Mouse (Mus musculus) layer of hippocampus, adult 8-10 months (tissue): ENCODE measurements at regions not wholly inside any gene's neighbourhood (a gene's known extent, or its start where the extent isn't known, plus 50 kb on each side); places are given as distances from the start of the nearest gene placed in this dataset.

ENCODE experiments used
- DNase-seq, 2 experiments: peaks; one replicate each; pipeline ENCODE4 v3.0.0; 2022; ENCODE audit warnings: low spot score in 2 of 2

- DNase-seq = no peak
Measured at GRCm38 (mm10) chr1:35919840-35920734, 148.1 kb upstream of the Hs6st1 start.

- no peak for DNase-seq
Measured at GRCm38 (mm10) chr1:35924796-35925195, 143.4 kb upstream of the Hs6st1 start.

DNA sequence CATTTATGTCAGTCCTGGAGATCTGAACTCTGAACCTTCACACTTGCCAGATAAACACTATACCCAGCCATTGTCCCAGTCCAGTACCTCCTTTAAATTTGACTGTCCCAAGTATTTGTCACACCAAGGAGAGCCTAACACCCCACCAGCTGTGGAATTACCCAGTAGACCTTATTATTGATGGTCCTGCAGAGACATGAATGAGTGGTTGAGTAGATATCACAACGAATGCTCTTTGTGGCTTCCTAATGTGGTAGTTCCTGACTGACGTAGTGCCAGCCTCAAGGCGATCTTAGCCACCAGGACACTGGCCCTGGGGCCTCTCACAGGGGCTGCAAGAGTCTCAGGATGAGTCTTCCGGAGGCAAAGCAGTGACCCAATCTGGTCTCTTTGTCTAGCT lies 142.9 kb upstream of the Hs6st1 start:
- DNase-seq = no peak

GRCm38 (mm10) chr1:35926191-35927048 lies 141.8 kb upstream of the Hs6st1 start:
- no peak for DNase-seq

DNA sequence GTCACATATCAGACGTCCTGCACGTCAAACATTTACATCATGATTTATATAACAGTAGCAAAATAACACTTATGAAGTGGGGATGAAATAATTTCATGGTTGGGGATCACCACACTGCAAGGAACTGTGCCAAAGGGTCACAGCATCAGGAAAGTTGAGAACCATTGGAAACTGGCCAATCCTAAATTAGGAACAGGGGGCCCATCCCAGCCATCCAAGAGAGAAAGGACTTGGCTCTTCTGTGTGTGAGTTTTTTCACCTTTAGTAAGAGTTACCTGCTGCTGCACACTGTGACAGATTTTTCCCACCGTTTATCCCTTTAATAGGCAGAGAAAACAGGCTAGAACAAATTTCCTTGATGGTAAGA lies 141.2 kb upstream of the Hs6st1 start:
- no peak for DNase-seq

DNA sequence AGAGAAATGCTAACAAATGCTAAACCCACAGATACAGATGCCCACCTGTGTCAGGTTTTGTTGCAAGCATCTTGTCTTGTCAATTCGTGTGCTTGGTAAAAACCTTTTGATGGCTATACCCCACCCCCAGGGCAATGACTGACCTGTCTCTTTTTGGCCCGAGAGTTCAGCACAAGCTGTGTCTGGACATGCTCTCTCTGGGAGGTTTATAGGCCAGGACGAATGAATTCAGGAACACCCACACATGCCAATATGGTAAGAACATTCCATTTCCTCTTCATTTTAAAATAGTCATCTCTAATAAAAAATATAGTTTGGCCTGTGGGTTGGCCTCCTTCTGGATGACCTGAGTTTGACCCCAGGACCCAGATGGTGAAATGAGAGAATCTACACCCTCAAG lies 137.8 kb upstream of the Hs6st1 start:
- no peak for DNase-seq

DNA sequence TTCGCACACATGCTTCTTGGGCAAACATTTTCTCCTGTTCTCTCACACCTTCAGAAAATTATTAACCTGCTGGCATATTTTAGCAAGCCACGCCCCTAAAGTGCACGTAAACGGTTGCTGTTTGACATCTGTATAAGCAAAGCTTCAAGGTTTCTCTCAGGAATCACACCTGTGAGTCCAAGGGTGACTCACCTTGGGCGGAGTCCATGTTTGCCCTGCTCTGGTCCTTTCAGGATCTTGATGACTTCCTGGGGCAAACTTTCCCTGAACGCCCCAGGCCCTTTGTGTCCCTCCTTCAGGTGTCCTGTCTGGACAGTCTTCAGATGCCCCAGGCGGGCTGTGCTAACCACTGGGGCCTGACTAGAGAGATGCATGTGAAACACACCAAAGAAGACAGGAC lies 137.1 kb upstream of the Hs6st1 start:
- no peak for DNase-seq

DNA sequence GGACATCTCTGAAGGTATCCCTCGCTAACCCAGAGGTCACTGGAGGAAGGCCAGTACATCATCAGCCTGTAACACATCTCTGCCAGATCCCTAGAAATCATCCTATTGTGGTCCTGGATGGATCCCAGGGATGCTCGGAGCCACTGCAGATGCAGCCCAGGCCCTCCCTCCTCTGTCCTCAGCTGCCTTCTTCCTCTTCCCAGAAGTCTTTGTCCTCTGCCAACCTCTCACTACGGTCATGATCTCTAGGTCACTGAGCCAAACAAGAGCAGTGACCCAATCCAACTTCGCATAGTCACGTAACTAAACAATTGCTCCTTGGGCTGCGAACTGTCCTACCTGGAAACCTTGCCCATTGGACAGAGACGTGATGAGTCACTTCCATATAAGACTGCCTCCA lies 134.7 kb upstream of the Hs6st1 start:
- no peak for DNase-seq

- DNase-seq = peak; percentile 11 to 14
Measured at GRCm38 (mm10) chr1:35935099-35935651, 133.0 kb upstream of the Hs6st1 start.

DNA sequence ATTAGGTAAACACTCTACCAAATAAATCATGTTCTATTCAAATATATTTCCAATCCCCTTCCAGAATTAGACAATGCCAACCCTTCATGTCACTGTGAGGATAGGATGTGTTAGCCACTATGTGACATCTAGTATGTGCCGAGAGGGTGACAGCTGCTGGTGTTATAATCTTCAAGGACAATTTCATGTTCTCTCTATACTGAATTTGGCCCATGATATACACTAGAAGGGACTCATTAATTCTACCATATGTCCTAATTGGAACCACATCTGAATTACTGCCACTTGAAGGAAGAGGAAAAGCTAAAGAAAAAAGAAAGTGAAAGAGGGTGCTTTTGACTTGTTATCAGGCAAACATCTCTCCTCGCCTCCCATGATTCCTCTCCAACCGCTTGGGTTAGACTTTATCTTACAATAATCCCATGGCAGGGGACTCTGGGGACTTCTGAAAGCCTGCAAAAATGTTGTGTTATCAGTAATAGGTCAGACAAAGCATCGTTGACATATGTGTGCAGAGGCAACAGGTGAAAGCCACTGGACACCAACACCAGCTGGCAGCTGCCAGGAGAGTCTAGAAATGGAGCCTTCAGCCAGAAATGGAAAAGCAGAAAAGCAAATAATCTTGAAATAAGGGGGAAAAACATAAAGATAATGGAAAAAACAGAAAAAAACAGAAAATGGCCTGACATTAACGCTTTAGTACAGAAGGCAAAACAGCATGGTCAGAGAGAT lies 131.7 kb upstream of the Hs6st1 start:
- DNase-seq = no peak

- no peak for DNase-seq
Measured at GRCm38 (mm10) chr1:35940236-35940635, 128.0 kb upstream of the Hs6st1 start.

- no peak for DNase-seq
Measured at GRCm38 (mm10) chr1:35941642-35942077, 126.5 kb upstream of the Hs6st1 start.

DNA sequence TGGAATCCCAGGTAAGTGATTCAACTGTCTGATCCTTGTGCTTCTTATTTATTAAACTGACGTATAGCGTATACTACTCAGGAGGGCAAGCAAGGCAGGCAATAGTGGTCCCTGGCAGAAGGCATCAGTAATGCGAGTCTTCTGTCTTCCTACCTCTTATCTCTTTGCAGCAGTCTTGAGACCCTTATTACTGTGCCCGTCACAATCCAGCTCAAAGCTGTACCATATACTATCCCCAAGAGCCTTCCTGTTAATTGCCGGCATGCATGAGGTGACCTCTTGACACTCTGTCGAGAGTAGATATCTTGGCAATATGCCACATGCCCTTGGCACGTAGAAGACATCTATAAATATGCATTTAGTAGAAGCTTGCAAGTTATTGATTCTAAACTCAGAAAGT lies 126.0 kb upstream of the Hs6st1 start:
- no peak for DNase-seq

DNA sequence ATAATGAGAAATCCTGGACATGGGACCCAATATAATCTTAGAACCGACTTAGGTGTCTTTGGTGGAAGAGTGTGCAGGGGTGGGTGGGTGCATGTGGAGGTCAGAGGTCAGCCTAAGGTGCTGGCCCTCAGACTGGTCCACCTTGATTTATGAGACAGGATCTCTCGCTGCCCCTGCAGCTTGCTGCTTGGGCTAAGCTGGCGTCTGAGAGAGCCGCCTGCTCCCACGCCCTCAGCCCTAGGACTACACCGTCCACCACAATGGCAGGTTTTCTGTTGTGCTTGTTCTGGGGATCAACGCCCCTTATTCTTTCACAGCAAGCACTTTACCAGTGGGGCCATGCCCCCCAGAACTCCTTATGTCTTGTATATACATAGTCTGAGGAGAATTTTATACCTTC lies 124.4 kb upstream of the Hs6st1 start:
- no peak for DNase-seq

- no peak for DNase-seq
Measured at GRCm38 (mm10) chr1:35944376-35944775, 123.8 kb upstream of the Hs6st1 start.

GRCm38 (mm10) chr1:35944849-35945248 lies 123.4 kb upstream of the Hs6st1 start:
- no peak for DNase-seq

GRCm38 (mm10) chr1:35945596-35945995 lies 122.6 kb upstream of the Hs6st1 start:
- no peak for DNase-seq

DNA sequence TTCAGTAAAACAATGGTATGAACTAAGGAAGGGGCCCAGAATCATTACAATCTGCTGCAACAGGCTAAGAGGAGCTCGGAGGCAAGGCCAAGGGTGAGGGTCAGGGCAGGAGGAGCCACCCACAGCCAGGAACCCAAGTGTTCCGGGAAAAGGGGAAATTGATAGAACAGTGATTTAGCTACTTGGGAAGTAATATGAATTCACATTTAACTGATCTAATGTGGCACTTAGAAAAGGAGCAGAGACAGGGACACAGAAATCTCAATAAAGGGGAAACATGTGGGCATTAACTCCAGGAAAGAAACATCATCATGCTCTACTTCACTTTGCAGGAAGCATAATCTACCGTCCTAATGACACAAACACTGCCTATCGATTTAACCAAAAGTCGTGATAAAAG lies 120.1 kb upstream of the Hs6st1 start:
- DNase-seq = no peak

GRCm38 (mm10) chr1:35951082-35951481 lies 117.1 kb upstream of the Hs6st1 start:
- DNase-seq = peak; percentile 36 to 50

DNA sequence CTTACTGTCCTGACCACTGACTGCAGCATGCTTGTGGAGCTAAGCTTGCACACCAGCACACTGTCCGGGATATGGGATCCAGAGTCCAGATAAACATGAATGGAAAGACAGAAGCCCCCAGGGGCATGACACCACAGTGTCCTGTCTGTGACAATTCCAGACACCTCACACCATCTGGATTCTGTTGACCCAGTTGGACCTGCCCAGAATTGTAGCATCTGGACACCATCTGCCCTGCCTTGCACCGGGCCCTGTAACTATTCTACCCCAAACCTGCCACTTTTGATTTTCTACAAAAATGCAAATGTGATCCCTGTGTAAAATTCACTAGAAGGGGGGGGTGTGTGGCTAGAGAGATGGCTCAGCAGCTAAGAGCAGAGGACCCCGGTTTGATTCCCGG lies 114.5 kb upstream of the Hs6st1 start:
- DNase-seq = no peak
